Comparison of ENCODE assay signal across 12 mouse cellular contexts in genomic region chr16:13702184-13702583, GRCm38 (mm10). TPM values are rescaled to one million over a fixed set of nuclear protein-coding genes. Genes with fewer than 3 reads are reported as not detected.
DNase-seq lines count a peak whose midpoint lies in the region.
"Had no signal": no experiment of that assay in that cellular context is flagged by ENCODE, and none has a peak within 500 bp of the region (broad histone marks: within the 10 kb centered on the region; RNA-seq: fewer than 3 reads in every experiment).

No protein-coding gene starts in this region.

- peak; percentile 23 for DNase-seq in gastrocnemius, postnatal 10 days
- no peak for DNase-seq in gastrocnemius, adult 8-10 months (ENCODE audit: low spot score in 2 of 2)
- peak; percentile 6 to 13 for DNase-seq in layer of hippocampus, postnatal 10 days (ENCODE audit: low spot score in 2 of 2)
- no peak for DNase-seq in layer of hippocampus, postnatal 14 days (ENCODE audit: low spot score in 2 of 2)
- peak; percentile 21 for DNase-seq in adrenal gland, postnatal 14 days
- peak; percentile 5 for DNase-seq in cerebellum, adult 9-11 months
- DNase-seq in spleen, postnatal 4 days (ENCODE audit: low spot score in 2 of 2), result no peak
- DNase-seq: layer of hippocampus, adult 9-11 months had no signal

RNA-seq across cellular contexts. Expression of gene Pla2g10, which starts 28.6 kb away (rescaled TPM):
- total RNA-seq in gastrocnemius, postnatal 10 days (2021), result not detected
- not detected for total RNA-seq in gastrocnemius, adult 8-10 months (2022)
- not detected for total RNA-seq in layer of hippocampus, postnatal 10 days (2021)
- not detected for total RNA-seq in layer of hippocampus, postnatal 14 days (2021)
- total RNA-seq in adrenal gland, postnatal 14 days (2021), result not detected in 2 replicates
- total RNA-seq: G1E; gastrocnemius, postnatal 4 days; left cerebral cortex, postnatal 36 days; monocyte, adult 5-6 weeks had no signal

RNA-seq across cellular contexts. Expression of gene 3110001I22Rik, which starts 30.5 kb away (rescaled TPM):
- total RNA-seq in gastrocnemius, postnatal 10 days (2021), result 1 to 10 TPM; 1.5 to 4.2 TPM
- 1 to 10 TPM; 1.5 to 2.9 (median 1.9) TPM for total RNA-seq in gastrocnemius, adult 8-10 months (2022)
- 1 to 10 TPM; 4.2 to 4.8 TPM for total RNA-seq in layer of hippocampus, postnatal 10 days (2021)
- total RNA-seq in layer of hippocampus, postnatal 14 days (2021), result 1 to 10 TPM; 3.1 to 4.2 TPM
- total RNA-seq in adrenal gland, postnatal 14 days (2021), result 6.3 and 8.5 TPM in 2 replicates

RNA-seq across cellular contexts. Expression of gene Bfar, which starts 30.5 kb away (rescaled TPM):
- 10 to 100 TPM; 27.6 to 35.0 TPM for total RNA-seq in gastrocnemius, postnatal 10 days (2021)
- 10 to 100 TPM; 30.8 to 34.9 (median 34.5) TPM for total RNA-seq in gastrocnemius, adult 8-10 months (2022)
- 10 to 100 TPM; 38.8 to 39.5 TPM for total RNA-seq in layer of hippocampus, postnatal 10 days (2021)
- total RNA-seq in layer of hippocampus, postnatal 14 days (2021), result 10 to 100 TPM; 44.9 to 46.0 TPM
- 56.5 and 58.6 TPM in 2 replicates for total RNA-seq in adrenal gland, postnatal 14 days (2021)

RNA-seq across cellular contexts. Expression of gene Parn, which starts 34.2 kb away (rescaled TPM):
- total RNA-seq in gastrocnemius, postnatal 10 days (2021), result 10 to 100 TPM; 12.5 to 14.7 TPM
- total RNA-seq in gastrocnemius, adult 8-10 months (2022), result 1 to 10 TPM; 5.5 to 7.6 (median 6.3) TPM
- total RNA-seq in layer of hippocampus, postnatal 10 days (2021), result 10 to 100 TPM; 30.9 to 33.0 TPM
- 10 to 100 TPM; 27.7 to 30.8 TPM for total RNA-seq in layer of hippocampus, postnatal 14 days (2021)
- total RNA-seq in adrenal gland, postnatal 14 days (2021), result 34.1 and 34.6 TPM in 2 replicates

Comparison
In these comparisons a context has a peak if more than half of its experiments do, and no peak if none do; other contexts are left out.
1. DNase-seq: peak in gastrocnemius, postnatal 10 days (single experiment), layer of hippocampus, postnatal 10 days (2 of 2), adrenal gland, postnatal 14 days (single experiment) and cerebellum, adult 9-11 months (single experiment); none in gastrocnemius, adult 8-10 months (0 of 2), layer of hippocampus, postnatal 14 days (0 of 2) and spleen, postnatal 4 days (0 of 2).